Mouse (Mus musculus): ENCODE data around the gene Vamp3.
A peak's percentile ranks its signal among the peaks of the same experiment; 100 is the strongest.

The Vamp3 gene

GRCm38 (mm10) chr4:151057347-151058321 is at the start of gene Vamp3:
Gene Vamp3, minus strand, starts transcription at chr4:151057963.
- DNase-seq, result peak; percentile 99

GRCm38 (mm10) chr4:151106468-151106867 is 48.7 kb upstream of the Vamp3 start:
- DNase-seq, result no peak

- no peak for DNase-seq
These were observed 48.1 kb upstream of the Vamp3 start for GRCm38 (mm10) chr4:151105886-151106285.

- no peak for DNase-seq
These were observed 46.4 kb upstream of the Vamp3 start for GRCm38 (mm10) chr4:151104147-151104546.

GRCm38 (mm10) chr4:151103646-151104045 is 45.9 kb upstream of the Vamp3 start:
- DNase-seq, result no peak

GRCm38 (mm10) chr4:151097104-151097438 is 39.3 kb upstream of the Vamp3 start:
- no peak for DNase-seq

- no peak for DNase-seq
These were observed 38.8 kb upstream of the Vamp3 start for GRCm38 (mm10) chr4:151096334-151097103.

GRCm38 (mm10) chr4:151095207-151095606 is 37.4 kb upstream of the Vamp3 start:
- DNase-seq, result peak; percentile 38

- DNase-seq, result no peak
These were observed 31.5 kb upstream of the Vamp3 start, which contains the start of gene Gm13090 for GRCm38 (mm10) chr4:151089270-151089669. Gene Gm13090, plus strand, starts transcription at chr4:151089570.

- no peak for DNase-seq
These were observed 31.1 kb upstream of the Vamp3 start for GRCm38 (mm10) chr4:151088819-151089218.

- no peak for DNase-seq
These were observed 29.6 kb upstream of the Vamp3 start for GRCm38 (mm10) chr4:151087358-151087757.

GRCm38 (mm10) chr4:151083027-151083426 is 25.3 kb upstream of the Vamp3 start:
- DNase-seq, result no peak

- no peak for DNase-seq
These were observed 24.2 kb upstream of the Vamp3 start for GRCm38 (mm10) chr4:151081977-151082376.

GRCm38 (mm10) chr4:151081355-151081754 is 23.6 kb upstream of the Vamp3 start:
- DNase-seq, result no peak

GRCm38 (mm10) chr4:151074817-151075216 is 17.1 kb upstream of the Vamp3 start:
- DNase-seq, result no peak

- DNase-seq, result peak; percentile 89
These were observed 15.5 kb upstream of the Vamp3 start for GRCm38 (mm10) chr4:151073108-151073744.

GRCm38 (mm10) chr4:151070962-151071361 is 13.2 kb upstream of the Vamp3 start:
- no peak for DNase-seq

- DNase-seq, result no peak
These were observed 11.0 kb upstream of the Vamp3 start for GRCm38 (mm10) chr4:151068751-151069150.

- no peak for DNase-seq
These were observed 1.8 kb upstream of the Vamp3 start for GRCm38 (mm10) chr4:151059566-151059965.

GRCm38 (mm10) chr4:151058634-151059033 is 871 bp upstream of the Vamp3 start:
- DNase-seq, result no peak

GRCm38 (mm10) chr4:151051162-151051561 is 6.6 kb downstream of the Vamp3 start:
- no peak for DNase-seq

GRCm38 (mm10) chr4:151046524-151046923 is 11.2 kb downstream of the Vamp3 start:
- DNase-seq, result no peak

- peak; percentile 16 for DNase-seq
These were observed 12.7 kb downstream of the Vamp3 start for GRCm38 (mm10) chr4:151044944-151045570.

All from lung, postnatal 36 days (tissue).